Mouse (Mus musculus) myocyte (in vitro differentiated cells): ENCODE measurements around the gene Aacs.

Experiments
- CEBPB ChIP-seq: IDR thresholded peaks from 2 replicates; pipeline ENCODE4 v1.6.1; 2011; ENCODE audit warnings: mild to moderate bottlenecking, moderate library complexity; ENCODE audit not compliant: poor library complexity, insufficient read depth, severe bottlenecking
- MAX ChIP-seq: IDR thresholded peaks from one replicate; pipeline ENCODE4 v1.6.1; 2011; ENCODE audit warnings: low read depth, mild to moderate bottlenecking, control low read depth
- POLR2A ChIP-seq: IDR thresholded peaks from one replicate; pipeline ENCODE4 v1.6.1; 2011; ENCODE audit warnings: low read depth, mild to moderate bottlenecking, control low read depth, moderate library complexity; ENCODE audit not compliant: insufficient read length
- TCF12 ChIP-seq: IDR thresholded peaks from one replicate; pipeline ENCODE4 v1.6.1; 2011; ENCODE audit warnings: mild to moderate bottlenecking, control low read depth; ENCODE audit not compliant: poor library complexity, insufficient read depth, severe bottlenecking
- TCF3 ChIP-seq: IDR thresholded peaks from one replicate; pipeline ENCODE4 v1.6.1; 2011; ENCODE audit warnings: low read depth, control low read depth; ENCODE audit not compliant: insufficient read length
- USF1 ChIP-seq: IDR thresholded peaks from one replicate; pipeline ENCODE4 v1.6.1; 2011; ENCODE audit warnings: low read depth, mild to moderate bottlenecking, control low read depth, moderate library complexity

DNA sequence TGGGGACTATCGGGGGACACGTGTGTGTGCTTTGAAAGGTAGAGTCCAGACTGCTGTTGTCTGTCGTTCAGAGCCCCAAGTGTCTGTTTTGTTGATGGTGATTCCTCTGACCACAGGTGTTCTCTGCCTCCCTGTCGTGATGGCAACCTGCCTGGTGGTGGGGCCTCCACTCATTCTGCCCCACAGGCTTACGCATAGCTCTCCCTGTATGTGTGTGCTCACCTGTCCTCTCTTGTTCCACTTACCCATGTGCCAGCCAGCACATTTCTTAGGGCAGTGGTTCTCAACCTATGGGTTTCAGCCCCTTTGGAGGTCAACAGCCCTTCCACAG is 17.4 kb downstream of the Aacs start:
- TF ChIP-seq TCF3 (no peak), POLR2A (no peak), CEBPB (no peak), TCF12 (no peak), USF1 (no peak), MAX (no peak)
